Mouse (Mus musculus) 3T3-L1 (cell line): ENCODE measurements around the gene Defa30.
"Not testable (repeated sequence)": the region's sequence is repeated elsewhere in the genome, so short reads cannot be mapped to it uniquely, and the experiment has no call there.

ENCODE experiments used
- DNase-seq: peaks from one replicate; pipeline ENCODE4 v3.0.0-alpha.2; 2015; ENCODE audit warnings: low read depth, low spot score

Defa30 gene

DNA sequence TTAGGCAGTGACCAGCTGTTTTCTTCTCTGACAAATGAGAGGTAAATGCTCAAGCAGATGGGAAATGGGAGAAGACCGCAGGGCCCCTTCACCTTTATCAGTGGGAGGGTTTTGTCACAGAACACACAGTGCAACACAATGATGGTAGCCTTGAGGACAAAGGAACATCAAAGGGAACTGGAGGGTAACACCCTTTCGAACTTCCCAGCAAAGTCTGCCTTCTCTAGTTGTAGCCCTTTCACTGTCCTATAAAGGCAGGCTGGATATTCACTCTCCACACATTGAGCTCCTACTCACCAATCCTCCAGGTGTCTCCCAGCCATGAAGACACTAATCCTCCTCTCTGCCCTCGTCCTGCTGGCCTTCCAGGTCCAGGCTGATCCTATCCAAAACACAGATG lies at the start of gene Defa30:
TSS of gene Defa30 (plus strand) at position 301 of the 400 bp plus-strand sequence.
- DNase-seq, result not testable (repeated sequence)

DNA sequence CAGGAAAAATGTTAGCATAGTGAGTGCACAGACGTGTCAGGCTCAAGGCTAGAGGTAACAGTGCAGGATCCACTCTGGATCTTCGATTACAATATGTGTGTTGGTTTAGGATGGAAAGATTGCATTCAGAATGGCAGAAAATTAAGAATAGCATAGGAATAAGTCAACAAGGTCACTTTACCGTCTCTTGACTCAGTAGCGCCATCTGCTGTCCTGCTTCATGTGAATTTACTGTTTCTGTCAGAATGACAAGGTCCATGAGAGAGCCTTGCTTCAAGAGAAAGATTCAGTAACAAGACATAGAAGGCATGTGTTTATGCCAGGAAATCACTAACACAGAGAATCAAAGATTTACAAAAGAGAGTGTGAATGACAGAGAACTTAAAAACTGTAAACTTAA lies 41.3 kb upstream of the Defa30 start:
- DNase-seq, result peak; percentile 29

- DNase-seq, result not testable (repeated sequence)
Observed at GRCm38 (mm10) chr8:21095950-21096349, 38.5 kb upstream of the Defa30 start, which contains the start of gene Gm14851. Gene Gm14851, minus strand, starts transcription at chr8:21096050.

GRCm38 (mm10) chr8:21161977-21162376 lies 27.5 kb downstream of the Defa30 start, which contains the start of gene Defa22:
Gene Defa22, plus strand, starts transcription at chr8:21162277.
- DNase-seq, result not testable (repeated sequence)
